Mouse (Mus musculus) liver, embryonic 14.5 days (tissue): ENCODE results near the gene Polr1c.

Experiments
- CTCF ChIP-seq: IDR thresholded peaks from 2 replicates; pipeline ENCODE4 v1.5.1; 2016; ENCODE audit warnings: antibody characterized with exemption, low read depth, control low read depth
- EP300 ChIP-seq: IDR thresholded peaks from 2 replicates; pipeline ENCODE4 v1.6.1; 2016; ENCODE audit warnings: antibody characterized with exemption, low read depth

- TF ChIP-seq EP300: no peak
- no peak for TF ChIP-seq CTCF
Measured at GRCm38 (mm10) chr17:46241471-46241870, 6.4 kb downstream of the Polr1c start.
